Mouse (Mus musculus) small intestine, adult 2 months (tissue): ENCODE measurements around the gene Tex35. TPM values are rescaled to one million over a fixed set of nuclear protein-coding genes. Genes with fewer than 3 reads are reported as not detected.

Experiments
- H3K27ac ChIP-seq: fragments of 200-500 bp; 2 replicates; pipeline ENCODE4 v1.5.1; 2012; ENCODE audit warnings: low read depth, low read length, control low read depth, inconsistent platforms; ENCODE audit not compliant: insufficient read depth
- H3K27me3 ChIP-seq: fragments of 200-500 bp; 2 replicates; pipeline ENCODE4 v1.6.1; 2012; ENCODE audit warnings: mild to moderate bottlenecking, moderate library complexity, low read length, inconsistent platforms; ENCODE audit not compliant: control insufficient read depth, insufficient read depth
- H3K36me3 ChIP-seq: fragments of 200-500 bp; 2 replicates; pipeline ENCODE4 v1.6.1; 2012; ENCODE audit warnings: mild to moderate bottlenecking, low read length, control low read depth, inconsistent platforms; ENCODE audit not compliant: control insufficient read depth, insufficient read depth
- H3K4me1 ChIP-seq: fragments of 200-500 bp; 2 replicates; pipeline ENCODE4 v1.6.1; 2012; ENCODE audit warnings: low read length, inconsistent platforms, mixed read lengths; ENCODE audit not compliant: control insufficient read depth, insufficient read depth, insufficient read length
- H3K4me3 ChIP-seq: fragments of 200-500 bp; 2 replicates; pipeline ENCODE4 v1.5.1; 2012; ENCODE audit warnings: low read depth, mild to moderate bottlenecking, control low read depth, inconsistent platforms, low read length, moderate library complexity
- CTCF ChIP-seq: fragments of 200-500 bp; IDR thresholded peaks from 2 replicates; pipeline ENCODE4 v1.5.1; 2012; ENCODE audit warnings: low read depth, mild to moderate bottlenecking, control low read depth, inconsistent platforms, low read length, moderate library complexity, mixed read lengths; ENCODE audit not compliant: insufficient replicate concordance, insufficient read length; ENCODE audit errors: extremely low read depth
- POLR2A ChIP-seq: fragments of 200-500 bp; IDR thresholded peaks from 2 replicates; pipeline ENCODE4 v1.6.1; 2012; ENCODE audit warnings: low read depth, mild to moderate bottlenecking, control low read depth, inconsistent platforms, low read length, moderate library complexity
- WGBS: fragments of 180-500 bp; shearing (Covaris S2); methylation state at CpG from one replicate; pipeline ENCODE4 v1.1.7; 2018; 5-methylcytosine and 5-hydroxymethylcytosine counted together
- polyA plus RNA-seq: library from polyadenylated mRNA; depleted of rRNA; stranded (reverse); fragments of >200 nt; gene quantifications from 2 replicates; pipeline ENCODE4 v1.2.3, GENCODE M21; 2012; rRNA removed

Gene Tex35
- not detected in 2 replicates for polyA plus RNA-seq

DNA sequence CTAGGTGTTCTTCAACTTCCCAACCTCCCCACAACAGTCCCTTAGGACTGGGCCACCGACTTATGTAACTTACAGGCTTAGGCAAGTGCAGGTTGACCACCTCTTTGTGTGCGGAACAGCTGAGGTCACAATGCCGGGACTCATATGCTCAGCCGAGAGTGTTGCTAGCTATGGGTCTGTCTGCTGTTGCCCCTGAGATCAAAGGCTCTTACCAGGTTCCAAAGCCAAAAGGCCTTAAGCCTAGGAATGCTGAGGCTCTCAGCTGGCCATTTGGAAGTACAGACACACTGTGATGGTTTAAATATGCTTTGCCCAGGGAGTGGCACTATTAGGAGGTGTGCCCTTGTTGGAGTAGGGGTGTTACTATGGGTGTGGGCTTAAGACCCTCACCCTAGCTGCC is at the start of gene Tex35:
Tex35 (minus strand) TSS at position 101 of the 400 bp plus-strand sequence.
- no peaks in the 10 kb centered on the region for H3K4me1 ChIP-seq
- no peaks in the 10 kb centered on the region for H3K27me3 ChIP-seq
- H3K36me3 ChIP-seq = no peaks in the 10 kb centered on the region
- TF ChIP-seq CTCF = no peak
- no peak for TF ChIP-seq POLR2A
- 90% methylated on average over 4 of the region's 4 CpGs for WGBS
- no peak within 1 kb of the TSS for H3K27ac ChIP-seq
- no peak within 1 kb of the TSS for H3K4me3 ChIP-seq

DNA sequence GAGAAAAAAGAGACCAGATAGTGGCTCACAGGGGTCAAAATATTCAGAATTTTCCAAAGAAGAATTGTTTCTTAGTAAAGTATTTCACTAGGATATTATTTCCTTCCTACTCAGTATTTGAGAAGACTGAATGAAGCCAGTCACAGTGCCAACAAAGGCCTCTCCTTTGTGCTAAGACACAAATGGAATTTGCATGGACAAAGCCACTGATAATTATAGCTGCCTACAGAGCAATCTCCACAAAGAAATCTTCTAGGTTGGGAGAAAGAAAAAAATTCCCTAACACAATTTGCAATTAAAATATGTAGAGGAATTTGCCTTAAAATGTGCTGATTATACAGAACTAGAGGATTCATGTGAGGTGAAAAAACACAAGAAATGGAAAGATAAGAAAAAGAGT is 45.3 kb upstream of the Tex35 start:
- no peak overlapping the region for H3K4me3 ChIP-seq
- no peaks in the 10 kb centered on the region for H3K4me1 ChIP-seq
- H3K27ac ChIP-seq = no peak overlapping the region
- peaks cover 7% of the 10 kb centered on the region for H3K36me3 ChIP-seq
- no peaks in the 10 kb centered on the region for H3K27me3 ChIP-seq
- TF ChIP-seq CTCF (no peak), POLR2A (no peak)

DNA sequence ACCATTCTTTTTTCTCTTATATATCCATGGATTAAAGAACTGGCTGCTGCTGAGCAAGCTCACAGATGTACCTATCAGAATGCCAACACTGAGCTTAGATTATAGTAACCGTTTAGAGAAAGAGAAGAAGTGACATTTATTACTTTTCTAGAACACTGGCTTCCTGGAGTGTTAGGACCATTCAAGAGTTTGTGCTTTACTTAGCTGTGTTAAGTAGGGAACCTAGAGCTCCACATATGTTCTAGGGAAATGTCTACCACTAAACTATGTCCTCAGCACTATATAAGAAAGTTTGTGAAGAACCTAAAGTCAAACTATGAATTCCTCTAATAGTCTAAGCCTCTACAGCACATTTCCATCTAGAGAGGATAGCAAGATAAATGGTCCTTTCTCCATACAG is 41.6 kb upstream of the Tex35 start:
- H3K36me3 ChIP-seq = 0 out of 2 replicates have a peak, but pooled peaks cover 4% of the 10 kb centered on the region
- 73% methylated on average over 1 of the region's 1 CpGs for WGBS
- TF ChIP-seq POLR2A = no peak
- TF ChIP-seq CTCF = no peak
- H3K4me1 ChIP-seq = no peaks in the 10 kb centered on the region
- H3K27ac ChIP-seq = no peak overlapping the region
- no peak overlapping the region for H3K4me3 ChIP-seq
- H3K27me3 ChIP-seq = no peaks in the 10 kb centered on the region

DNA sequence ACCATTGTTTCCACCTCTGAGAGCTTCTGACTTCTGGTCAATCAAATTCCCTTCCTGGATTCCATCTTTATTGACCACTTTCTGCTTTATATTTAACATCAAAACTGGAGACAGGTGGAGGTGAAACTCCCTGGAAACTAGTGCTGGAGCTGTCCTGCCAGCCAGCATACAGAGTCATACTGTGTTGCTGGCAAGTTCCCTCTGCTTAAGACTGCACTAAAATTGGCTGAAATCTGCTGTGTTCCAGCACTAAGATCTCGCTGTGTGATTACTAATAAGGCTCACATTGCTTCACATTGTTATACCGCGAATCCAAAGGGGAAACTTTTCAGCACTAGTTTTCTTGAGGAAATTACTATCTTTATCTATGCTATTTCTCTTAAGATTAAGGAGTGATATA is 36.1 kb upstream of the Tex35 start:
- H3K4me3 ChIP-seq = no peak overlapping the region
- TF ChIP-seq POLR2A = no peak
- TF ChIP-seq CTCF = no peak
- WGBS = 96% methylated on average over 3 of the region's 3 CpGs
- H3K27me3 ChIP-seq = no peaks in the 10 kb centered on the region
- H3K36me3 ChIP-seq = peaks cover 4% of the 10 kb centered on the region; the same call in 1 of the 2 replicates
- 0 out of 2 replicates have a peak, but pooled peaks cover 2% of the 10 kb centered on the region for H3K4me1 ChIP-seq
- no peak overlapping the region for H3K27ac ChIP-seq

DNA sequence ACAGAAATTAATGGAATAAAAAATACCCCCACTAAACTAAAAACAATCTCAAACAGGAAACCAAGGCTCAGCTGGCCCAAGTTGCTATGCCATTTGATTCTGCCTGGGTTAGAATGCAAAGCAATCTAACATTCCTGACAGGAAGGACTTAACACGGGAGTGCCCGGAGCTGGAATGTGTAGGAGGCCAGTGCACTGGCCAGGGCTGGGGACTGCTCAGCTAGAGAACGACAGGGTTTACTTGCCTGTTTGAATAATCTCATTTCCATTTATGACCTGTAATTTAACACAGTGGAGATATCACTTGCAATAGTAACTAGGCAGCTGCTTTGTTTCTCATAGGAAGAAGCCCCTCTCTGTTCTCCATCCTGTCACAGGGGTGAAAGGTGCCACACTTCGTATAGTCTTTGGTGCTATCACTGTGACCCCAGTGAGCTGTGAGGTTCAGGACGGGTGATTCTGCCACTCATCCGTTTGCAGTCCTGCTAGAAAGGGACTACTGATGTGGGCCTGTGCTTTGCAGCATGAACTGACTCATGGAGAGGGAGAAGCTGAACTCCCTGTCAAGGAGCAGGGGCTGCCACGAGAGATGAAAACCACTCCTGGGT is 34.9 kb upstream of the Tex35 start:
- Histone ChIP-seq H3K27me3 (no peaks in the 10 kb centered on the region), H3K27ac (no peak overlapping the region), H3K4me1 (0 out of 2 replicates have a peak, but pooled peaks cover 2% of the 10 kb centered on the region), H3K36me3 (peaks cover 4% of the 10 kb centered on the region; the same call in 1 of the 2 replicates), H3K4me3 (no peak overlapping the region)
- 48% methylated on average over 7 of the region's 7 CpGs for WGBS
- TF ChIP-seq POLR2A (no peak), CTCF (no peak)

DNA sequence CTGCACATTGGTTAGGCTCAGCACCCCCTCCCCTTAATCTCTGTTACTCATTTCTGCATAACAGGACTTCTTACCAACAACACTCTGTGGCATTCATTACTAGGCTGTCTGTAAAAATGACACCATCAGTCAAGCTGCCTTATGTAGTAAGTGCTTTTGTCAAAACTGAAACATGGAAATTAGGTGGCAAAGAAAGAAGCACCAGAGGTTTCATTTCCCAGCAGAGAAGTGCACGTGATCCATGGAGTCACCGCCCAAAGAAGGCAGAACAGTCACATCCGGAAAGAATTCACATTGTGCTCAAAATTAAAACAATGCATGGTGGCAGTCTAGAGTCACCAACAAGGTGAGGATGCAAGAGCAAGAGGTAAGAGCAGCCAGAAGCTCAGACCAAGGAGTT is 32.5 kb upstream of the Tex35 start:
- H3K4me1 ChIP-seq = 0 out of 2 replicates have a peak, but pooled peaks cover 2% of the 10 kb centered on the region
- H3K36me3 ChIP-seq = no peaks in the 10 kb centered on the region; the same call in 1 of the 2 replicates
- H3K27me3 ChIP-seq = no peaks in the 10 kb centered on the region
- WGBS = 81% methylated on average over 3 of the region's 3 CpGs
- TF ChIP-seq CTCF (no peak), POLR2A (no peak)
- H3K27ac ChIP-seq = no peak overlapping the region
- no peak overlapping the region for H3K4me3 ChIP-seq

DNA sequence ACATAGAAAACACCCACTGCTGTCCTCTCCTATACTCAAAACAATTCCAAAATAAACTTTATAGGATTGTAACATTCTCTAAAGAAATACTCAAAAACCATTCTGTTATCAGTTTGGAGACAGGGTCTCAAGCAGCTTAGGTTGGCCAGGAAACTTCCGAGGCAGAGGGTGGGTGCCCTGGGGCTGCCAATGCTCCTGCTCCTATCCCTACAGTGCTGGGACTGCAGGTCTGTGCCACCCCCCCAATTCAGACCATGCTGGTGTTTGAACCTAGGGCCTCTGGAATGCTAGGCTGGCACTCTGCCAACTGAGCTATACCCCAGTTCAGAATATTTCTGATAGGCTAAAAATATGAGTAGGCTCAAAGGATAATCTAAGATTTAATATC is 29.4 kb upstream of the Tex35 start:
- H3K4me3 ChIP-seq = no peak overlapping the region
- H3K36me3 ChIP-seq = no peaks in the 10 kb centered on the region
- 94% methylated on average over 1 of the region's 1 CpGs for WGBS
- no peaks in the 10 kb centered on the region for H3K27me3 ChIP-seq
- H3K27ac ChIP-seq = no peak overlapping the region
- TF ChIP-seq POLR2A = no peak
- no peaks in the 10 kb centered on the region for H3K4me1 ChIP-seq
